Mouse (Mus musculus) E14TG2a.4 (cell line): ENCODE measurements around the gene Cmtm3.
"Not testable (repeated sequence)": the region's sequence is repeated elsewhere in the genome, so short reads cannot be mapped to it uniquely, and the experiment has no call there.

ENCODE experiments used
- H3K27me3 ChIP-seq: 2 replicates; pipeline ENCODE4 v1.6.1; 2014; ENCODE audit warnings: low read length, control low read depth; ENCODE audit not compliant: insufficient read depth
- H3K36me3 ChIP-seq: 2 replicates; pipeline ENCODE4 v1.6.1; 2014; ENCODE audit warnings: low read length, control low read depth; ENCODE audit not compliant: insufficient read depth
- H3K4me1 ChIP-seq: replicated peaks from 2 replicates; pipeline ENCODE4 v1.6.1; 2014; ENCODE audit warnings: low read depth, low read length, control low read depth
- H3K4me3 ChIP-seq: replicated peaks from 2 replicates; pipeline ENCODE4 v1.5.1; 2014; ENCODE audit warnings: mild to moderate bottlenecking, low read length
- H3K9me3 ChIP-seq: 2 replicates; pipeline ENCODE4 v1.6.1; 2014; ENCODE audit warnings: low read length, control low read depth
- CTCF ChIP-seq: conservative IDR thresholded peaks from 2 replicates; pipeline ENCODE4 v1.5.1; 2014; ENCODE audit warnings: low read length
- NANOG ChIP-seq: IDR thresholded peaks from 2 replicates; pipeline ENCODE4 v1.6.1; 2014; ENCODE audit warnings: borderline replicate concordance, low read length, mixed read lengths
- POU5F1 ChIP-seq: IDR thresholded peaks from 2 replicates; pipeline ENCODE4 v1.6.1; 2014; ENCODE audit warnings: low read length, borderline replicate concordance

Cmtm3 gene

DNA sequence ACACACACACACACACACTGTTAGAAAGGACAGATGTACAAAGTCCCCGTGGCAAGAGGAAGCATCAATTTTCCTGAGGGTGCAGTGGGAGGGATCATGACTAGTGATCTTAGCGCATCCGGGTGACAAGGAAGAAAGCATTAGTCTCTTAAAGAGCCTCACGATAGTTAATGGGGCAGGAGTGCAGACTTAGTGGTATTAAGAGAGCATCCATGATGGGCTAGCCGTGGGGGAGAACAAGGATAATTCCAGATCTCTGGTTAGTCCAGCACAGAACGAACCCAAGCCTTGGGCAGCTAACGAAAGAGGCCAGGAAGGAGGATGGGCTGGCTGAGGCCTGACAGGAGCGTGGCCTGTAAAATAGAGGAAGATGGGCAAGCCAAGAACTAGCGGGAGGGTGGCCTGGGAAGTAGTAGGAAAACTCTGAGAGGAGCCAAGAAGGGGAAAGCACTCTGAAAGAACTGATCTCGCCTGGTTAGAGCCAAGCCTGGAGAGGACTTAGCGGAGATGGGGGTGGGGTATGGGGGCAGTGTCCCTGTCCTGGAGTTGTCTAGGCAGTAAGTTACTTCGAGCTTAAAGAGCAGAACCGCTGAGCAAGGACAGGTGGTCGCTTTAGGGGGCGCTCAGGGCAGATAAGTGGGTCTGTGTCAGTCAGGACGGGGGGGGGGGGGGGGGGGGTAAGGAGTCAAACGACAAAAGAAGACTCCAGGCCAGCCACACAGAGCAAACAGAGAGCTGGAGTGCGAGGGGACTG lies at the start of gene Cmtm3:
Cmtm3 (plus strand) TSS at position 182 of the 754 bp plus-strand sequence.
- H3K27me3 ChIP-seq = peaks cover 54% of the 10 kb centered on the region
- TF ChIP-seq CTCF = no peak
- TF ChIP-seq NANOG = no peak
- no peak for TF ChIP-seq POU5F1
- peaks cover 22% of the 10 kb centered on the region for H3K4me1 ChIP-seq
- H3K9me3 ChIP-seq = peaks cover 4% of the 10 kb centered on the region
- no peaks in the 10 kb centered on the region for H3K36me3 ChIP-seq
- peak within 1 kb of the TSS; percentile 81 for H3K4me3 ChIP-seq

DNA sequence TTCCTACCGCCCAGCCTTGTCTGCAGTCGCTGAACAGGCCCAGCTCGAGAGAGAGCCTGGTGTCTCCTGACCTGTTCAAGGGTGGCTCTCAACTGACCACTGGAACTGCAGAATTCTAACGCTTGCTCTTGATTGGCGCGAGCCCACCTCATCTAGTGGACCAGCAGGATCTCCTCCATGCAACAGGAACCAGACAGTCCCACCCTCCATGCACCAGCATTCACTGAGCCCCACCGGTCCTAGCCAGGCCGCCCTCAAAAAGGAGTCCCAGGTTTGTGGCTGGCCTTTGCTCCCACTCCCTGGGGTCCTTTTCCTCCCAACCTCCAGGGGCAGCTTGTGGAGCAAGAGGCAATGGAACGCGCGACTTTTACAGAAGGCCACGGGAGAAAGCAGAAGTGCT lies 46.1 kb upstream of the Cmtm3 start, which contains the start of gene Cmtm2a:
Cmtm2a (minus strand) TSS at position 101 of the 400 bp plus-strand sequence.
- not testable (repeated sequence) for H3K4me1 ChIP-seq, H3K4me3 ChIP-seq, H3K36me3 ChIP-seq, H3K27me3 ChIP-seq
- peaks cover 28% of the 10 kb centered on the region for H3K9me3 ChIP-seq

DNA sequence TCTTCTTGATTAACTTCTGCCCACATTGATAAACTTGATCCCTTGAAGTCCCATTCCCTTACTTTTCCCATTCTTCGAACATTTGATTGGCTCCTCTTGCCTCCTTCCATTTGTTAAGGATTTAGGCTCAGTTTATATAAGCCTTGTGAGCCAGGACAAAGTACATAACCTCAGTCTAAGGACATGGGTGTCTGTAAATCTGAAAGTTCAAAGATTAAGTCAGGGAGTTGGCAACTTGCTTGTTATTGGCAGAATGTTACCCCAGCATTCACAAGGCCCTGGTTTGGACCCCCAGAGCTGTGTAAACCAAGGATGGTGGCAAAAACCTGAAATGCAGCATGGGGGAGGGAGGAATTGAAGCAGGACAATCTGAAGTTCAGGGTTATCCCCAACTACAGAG lies 44.8 kb upstream of the Cmtm3 start:
- Histone ChIP-seq H3K27me3 (peaks cover 5% of the 10 kb centered on the region; the same call in 1 of the 2 replicates), H3K9me3 (peaks cover 38% of the 10 kb centered on the region), H3K4me1 (no peaks in the 10 kb centered on the region), H3K4me3 (no peak overlapping the region), H3K36me3 (no peaks in the 10 kb centered on the region)
- TF ChIP-seq POU5F1 (no peak), NANOG (no peak), CTCF (no peak)

- H3K9me3 ChIP-seq = peaks cover 71% of the 10 kb centered on the region
- H3K36me3 ChIP-seq, H3K4me1 ChIP-seq, H3K4me3 ChIP-seq, H3K27me3 ChIP-seq: not testable (repeated sequence)
Observed at GRCm38 (mm10) chr8:104301577-104301976, 37.6 kb upstream of the Cmtm3 start.

GRCm38 (mm10) chr8:104302536-104302935 lies 36.7 kb upstream of the Cmtm3 start:
- not testable (repeated sequence) for H3K4me1 ChIP-seq, H3K36me3 ChIP-seq, H3K4me3 ChIP-seq, H3K27me3 ChIP-seq
- H3K9me3 ChIP-seq = peaks cover 61% of the 10 kb centered on the region

GRCm38 (mm10) chr8:104304962-104305361 lies 34.2 kb upstream of the Cmtm3 start:
- peaks cover 12% of the 10 kb centered on the region; the same call in 1 of the 2 replicates for H3K4me1 ChIP-seq
- H3K27me3 ChIP-seq = peaks cover 7% of the 10 kb centered on the region
- no peak overlapping the region for H3K4me3 ChIP-seq
- H3K9me3 ChIP-seq = peaks cover 43% of the 10 kb centered on the region
- TF ChIP-seq POU5F1 = no peak
- no peak for TF ChIP-seq CTCF
- TF ChIP-seq NANOG = no peak
- H3K36me3 ChIP-seq = no peaks in the 10 kb centered on the region

DNA sequence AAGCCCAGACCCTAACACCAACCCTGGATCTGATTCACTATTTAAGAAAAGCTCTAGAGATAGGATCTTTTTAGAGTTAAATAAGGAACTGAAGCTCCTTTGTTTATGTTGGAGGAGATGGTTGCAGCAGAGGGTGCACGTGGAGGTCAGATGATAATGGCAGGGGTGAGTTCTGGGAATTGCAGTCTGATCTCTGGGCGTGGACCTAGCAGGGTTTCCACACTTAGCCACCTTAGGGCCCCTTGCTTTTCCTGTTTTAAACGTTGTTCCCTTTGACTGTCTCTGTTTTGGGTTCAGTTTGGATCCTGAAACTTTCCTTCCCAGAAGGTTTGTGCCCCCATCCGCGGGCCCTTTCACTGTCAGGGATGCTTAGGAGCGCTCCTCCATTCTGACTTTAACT lies 30.9 kb upstream of the Cmtm3 start:
- H3K36me3 ChIP-seq, H3K4me3 ChIP-seq: not testable (repeated sequence)
- H3K27me3 ChIP-seq = peaks cover 25% of the 10 kb centered on the region
- peaks cover 17% of the 10 kb centered on the region for H3K9me3 ChIP-seq
- H3K4me1 ChIP-seq = peaks cover 14% of the 10 kb centered on the region; the same call in 1 of the 2 replicates

DNA sequence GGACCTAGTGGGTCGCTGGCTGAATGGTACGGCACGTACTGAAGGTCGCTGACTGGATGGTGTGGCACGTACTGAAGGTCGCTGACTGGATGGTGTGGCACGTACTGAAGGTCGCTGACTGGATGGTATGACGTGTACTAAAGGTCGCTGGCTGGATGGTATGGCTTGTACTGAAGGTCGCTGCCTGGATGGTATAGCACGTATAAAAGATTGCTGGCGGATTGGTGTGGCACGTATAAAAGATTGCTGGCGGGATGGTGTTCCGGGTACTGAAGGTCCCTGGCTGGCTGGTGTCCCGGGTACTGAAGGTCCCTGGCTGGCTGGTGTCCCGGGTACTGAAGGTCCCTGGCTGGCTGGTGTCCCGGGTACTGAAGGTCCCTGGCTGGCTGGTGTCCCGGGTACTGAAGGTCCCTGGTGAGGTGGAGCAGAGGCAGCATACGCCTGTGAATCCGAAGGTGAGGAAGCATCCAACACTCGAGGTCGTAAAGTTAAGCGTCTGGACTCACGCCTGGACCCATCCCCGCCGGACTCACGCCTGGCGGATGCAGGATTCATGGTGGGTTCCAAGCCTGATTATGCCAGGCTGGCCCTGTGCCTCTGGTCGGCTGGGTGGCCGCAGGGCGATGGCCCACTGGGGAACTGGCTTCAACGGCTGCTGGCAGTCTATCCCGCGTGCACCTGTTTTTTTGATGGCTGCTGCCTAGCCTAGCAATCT lies 29.6 kb upstream of the Cmtm3 start, which contains the start of the genes Gm45711 and Cmtm1:
Gm45711 (minus strand) TSS at position 641 of the 715 bp plus-strand sequence.
Cmtm1 (minus strand) TSS at position 705 of the 715 bp plus-strand sequence.
- Histone ChIP-seq H3K27me3 (peaks cover 25% of the 10 kb centered on the region), H3K9me3 (peaks cover 22% of the 10 kb centered on the region), H3K4me1 (peaks cover 14% of the 10 kb centered on the region; the same call in 1 of the 2 replicates), H3K4me3 (peak within 1 kb of the TSS; percentile 49)
- not testable (repeated sequence) for H3K36me3 ChIP-seq

DNA sequence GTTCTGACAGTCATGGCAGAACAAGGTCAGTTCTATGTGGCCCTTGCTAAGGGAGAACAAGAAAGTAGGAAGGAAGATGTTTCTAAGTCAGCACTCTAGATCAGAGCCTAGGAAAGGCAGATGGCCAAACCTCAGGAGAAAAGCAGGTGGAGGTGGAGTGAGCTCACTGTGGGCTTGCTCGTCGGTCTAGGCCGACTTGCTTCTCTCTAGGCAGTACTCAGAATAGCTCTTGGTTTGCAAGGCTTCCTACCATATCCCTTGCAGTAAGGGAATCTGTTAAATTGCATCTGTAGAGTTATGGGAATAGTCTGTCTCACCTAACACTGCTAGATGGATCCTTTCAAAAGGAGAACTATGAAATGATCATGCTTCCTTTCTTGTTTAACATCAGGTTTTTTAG lies 27.2 kb upstream of the Cmtm3 start:
- Histone ChIP-seq H3K4me1 (peaks cover 14% of the 10 kb centered on the region; the same call in 1 of the 2 replicates), H3K9me3 (peaks cover 25% of the 10 kb centered on the region), H3K27me3 (peaks cover 25% of the 10 kb centered on the region)
- H3K4me3 ChIP-seq, H3K36me3 ChIP-seq: not testable (repeated sequence)
